Mouse (Mus musculus) telencephalon, adult 2 months (tissue): Measurements from ENCODE around the gene Tulp1.
"Not testable (repeated sequence)": the region's sequence is repeated elsewhere in the genome, so short reads cannot be mapped to it uniquely, and the experiment has no call there.

Source experiments
- DNase-seq: peaks from one replicate; pipeline ENCODE4 v3.0.0-alpha.2; 2011; ENCODE audit warnings: low read depth, low spot score

Gene Tulp1

DNA sequence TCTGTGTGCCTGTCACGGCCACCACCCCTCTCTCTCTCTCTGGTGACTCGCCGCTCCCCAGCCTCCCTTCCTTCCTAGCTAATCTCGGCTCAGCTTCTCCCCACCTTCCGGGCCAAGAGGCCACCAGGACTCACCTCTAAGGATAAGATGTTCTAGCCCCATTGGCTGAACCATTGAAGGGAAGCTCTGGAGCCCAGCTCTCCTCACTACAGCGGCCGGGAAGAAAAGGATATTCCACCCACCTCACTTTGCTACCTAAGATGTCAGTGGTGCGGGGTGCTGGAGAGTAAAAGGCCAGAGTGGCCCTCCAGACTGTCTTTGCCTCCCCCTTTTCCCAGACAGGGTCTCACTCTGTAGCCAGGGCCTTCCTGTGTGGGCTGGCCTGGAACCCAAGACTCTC lies at the start of gene Tulp1:
Gene Tulp1, minus strand, starts transcription at position 101 of the 400 bp plus-strand sequence.
- DNase-seq: no peak

GRCm38 (mm10) chr17:28411381-28411960 lies 46.4 kb upstream of the Tulp1 start:
- DNase-seq: no peak

GRCm38 (mm10) chr17:28410731-28411130 lies 45.7 kb upstream of the Tulp1 start:
- no peak for DNase-seq

GRCm38 (mm10) chr17:28408251-28408918 lies 43.4 kb upstream of the Tulp1 start:
- DNase-seq: no peak

- DNase-seq: peak; percentile 59
Observed at GRCm38 (mm10) chr17:28407418-28408250, 42.6 kb upstream of the Tulp1 start.

- DNase-seq: peak; percentile 64
Observed at GRCm38 (mm10) chr17:28406471-28406870, 41.4 kb upstream of the Tulp1 start.

DNA sequence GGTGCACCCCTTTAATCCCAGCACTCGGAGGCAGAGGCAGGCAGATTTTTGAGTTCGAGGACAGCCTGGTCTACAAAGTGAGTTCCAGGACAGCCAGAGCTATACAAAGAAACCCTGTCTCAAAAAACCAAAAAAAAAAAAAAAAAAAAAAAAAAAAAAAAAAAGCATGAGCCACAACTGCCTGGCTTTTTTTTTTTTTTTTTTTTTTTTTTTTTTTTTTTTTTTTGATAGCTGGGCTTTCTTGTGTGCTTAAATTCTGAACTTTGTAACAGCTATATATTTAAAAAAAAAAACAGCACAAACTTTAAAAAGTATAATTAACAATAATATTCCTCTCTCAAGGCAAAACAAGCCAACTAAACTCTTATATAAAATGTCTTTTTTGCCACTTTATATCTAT lies 39.7 kb upstream of the Tulp1 start:
- DNase-seq: not testable (repeated sequence)

DNA sequence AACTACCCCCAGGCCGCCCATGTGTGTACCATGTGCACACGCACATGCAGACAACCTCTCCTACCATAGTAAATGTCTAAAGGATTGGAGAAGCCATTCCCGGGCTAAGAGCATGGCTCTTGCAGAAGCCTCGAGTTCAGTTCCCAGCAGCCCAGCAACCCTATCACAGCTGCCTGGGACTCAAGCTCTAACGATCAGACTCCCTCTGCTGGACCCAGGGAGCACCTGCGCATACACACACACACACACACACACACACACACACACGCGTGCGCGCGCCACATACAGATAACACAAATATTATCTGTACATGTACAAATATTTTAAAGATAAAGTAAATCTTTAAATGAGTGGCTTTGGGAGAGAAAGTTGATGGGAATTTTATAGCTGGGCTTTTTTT lies 39.3 kb upstream of the Tulp1 start:
- no peak for DNase-seq

- no peak for DNase-seq
Observed at GRCm38 (mm10) chr17:28394994-28395393, 30.0 kb upstream of the Tulp1 start.

DNA sequence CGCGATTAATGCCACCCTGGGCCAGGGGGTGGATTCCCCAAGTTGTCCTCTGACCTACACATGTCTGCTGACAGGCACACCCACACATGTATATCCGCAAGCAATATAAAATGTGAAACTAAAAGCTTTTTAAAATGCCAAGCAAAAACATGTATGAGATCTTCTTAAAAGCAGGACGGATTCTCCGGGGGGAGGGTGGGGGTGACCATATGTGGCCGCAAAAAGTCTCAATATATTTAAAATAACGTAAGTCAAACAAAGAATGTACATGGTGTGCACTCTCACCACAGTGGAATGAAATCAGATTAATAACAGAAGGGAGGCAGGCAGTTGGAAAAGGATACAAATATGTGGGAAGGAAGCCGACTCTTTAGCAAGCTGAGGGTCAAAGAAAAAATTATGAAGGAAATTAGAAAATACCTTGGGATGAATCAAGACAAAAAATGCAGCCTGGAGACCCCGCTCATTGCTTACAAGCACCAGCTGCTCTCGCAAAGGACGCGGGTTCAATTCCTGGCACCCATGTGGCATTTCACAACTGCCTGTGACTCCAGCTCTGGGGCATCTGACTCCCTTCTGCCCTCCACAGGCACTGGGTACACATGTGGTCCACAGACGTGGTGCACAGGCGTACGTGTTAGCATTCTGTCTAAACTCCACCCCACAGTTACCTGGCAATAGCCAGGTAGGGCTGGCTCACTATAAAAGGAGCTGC lies 29.2 kb upstream of the Tulp1 start:
- DNase-seq: no peak

DNA sequence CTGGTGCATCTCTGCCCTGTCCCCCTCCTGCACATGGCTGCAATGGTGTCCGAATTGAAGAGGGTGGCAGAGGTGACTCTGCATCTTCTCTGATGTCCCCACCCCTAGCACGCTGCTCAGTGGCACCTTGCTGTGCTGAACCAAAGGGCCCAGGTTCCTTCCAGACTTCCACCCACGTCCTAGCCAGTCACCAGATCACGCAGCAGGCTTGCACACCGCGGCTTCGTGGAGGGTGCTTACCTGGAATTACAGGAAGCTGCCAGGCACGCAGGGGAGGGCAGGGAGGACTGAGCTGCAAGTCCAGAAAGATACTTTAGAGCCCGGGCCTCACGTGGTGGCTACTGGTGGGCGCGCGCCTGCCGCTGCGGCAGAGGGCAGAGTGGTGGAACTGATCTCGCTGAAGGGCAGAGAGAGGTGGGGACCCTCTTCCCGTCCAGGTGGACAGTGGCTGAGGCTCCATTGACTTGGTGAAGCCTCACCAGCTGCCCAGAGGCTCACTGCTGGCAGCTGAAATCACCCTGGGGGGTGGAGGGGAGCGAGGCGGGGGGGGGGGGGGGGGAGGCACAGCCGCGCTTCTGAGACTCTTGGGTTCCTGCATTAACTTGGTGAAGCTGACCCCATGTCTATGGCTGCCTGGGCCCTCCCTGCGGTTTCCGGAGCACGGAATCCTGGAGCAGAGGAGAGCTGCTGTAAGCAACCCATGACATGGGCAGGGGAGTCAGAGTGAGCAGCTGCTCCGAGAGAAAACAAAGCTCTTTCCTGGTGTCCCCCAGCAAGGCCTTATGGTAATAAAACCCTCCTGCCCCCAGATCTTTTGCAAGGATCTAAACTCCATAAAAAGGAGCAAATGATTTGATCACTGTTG lies 26.8 kb upstream of the Tulp1 start:
- no peak for DNase-seq

DNA sequence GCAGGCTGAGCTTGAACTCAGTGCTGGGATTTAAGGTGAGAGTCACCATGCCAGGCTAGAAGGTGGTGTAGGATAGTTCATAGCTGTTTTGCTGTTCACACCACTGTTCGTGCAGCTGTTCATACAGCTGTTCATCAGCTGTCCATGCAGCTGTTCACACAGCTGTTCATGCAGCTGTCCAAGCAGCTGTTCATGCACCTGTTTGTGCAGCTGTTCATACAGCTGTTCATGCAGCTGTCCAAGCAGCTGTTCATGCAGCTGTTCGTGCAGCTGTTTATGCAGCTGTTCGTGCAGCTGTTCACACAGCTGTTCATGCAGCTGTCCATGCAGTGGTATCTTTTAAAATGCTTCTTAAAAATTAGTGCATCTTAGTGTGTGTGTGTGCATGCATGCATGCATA lies 23.5 kb upstream of the Tulp1 start:
- DNase-seq: no peak

- DNase-seq: peak; percentile 28
Observed at GRCm38 (mm10) chr17:28386150-28386905, 21.3 kb upstream of the Tulp1 start.

DNA sequence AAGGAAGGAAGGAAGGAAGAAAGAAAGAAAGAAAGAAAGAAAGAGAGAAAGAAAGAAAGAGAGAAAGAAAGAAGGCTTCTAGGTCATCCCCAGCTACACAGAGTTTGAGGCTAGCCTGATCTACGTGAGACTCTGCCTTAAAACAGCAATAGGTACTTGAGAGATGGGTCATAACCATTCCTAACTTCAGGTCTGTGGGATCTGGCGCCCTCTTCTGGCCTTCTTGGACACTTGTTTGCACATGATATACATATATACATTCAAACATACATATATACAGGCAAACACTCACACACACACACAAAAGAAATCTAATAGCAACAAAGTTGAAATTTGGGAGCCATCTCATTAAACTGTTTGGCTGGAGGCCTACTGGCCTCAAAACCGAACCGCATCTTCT lies 19.3 kb upstream of the Tulp1 start:
- no peak for DNase-seq

DNA sequence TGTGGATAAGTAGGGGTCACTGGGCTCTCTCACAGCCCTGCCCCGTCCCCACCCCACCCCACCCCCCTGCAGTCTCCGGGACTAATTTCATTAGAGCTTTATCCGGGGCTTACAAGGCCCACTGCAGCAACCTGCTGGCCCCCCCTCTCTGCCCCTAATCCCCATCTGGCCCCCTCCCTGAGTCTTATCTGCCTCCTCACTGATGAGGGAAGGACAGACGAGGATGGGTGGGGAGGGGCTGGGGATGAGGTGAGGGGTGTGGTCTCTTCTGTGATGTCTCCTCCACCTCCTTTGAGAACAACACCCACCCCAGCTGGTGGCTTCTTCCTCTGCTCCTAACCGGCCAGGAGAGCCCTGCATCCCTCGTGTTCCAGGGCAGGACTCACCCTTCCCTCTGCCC lies 15.2 kb upstream of the Tulp1 start:
- no peak for DNase-seq

DNA sequence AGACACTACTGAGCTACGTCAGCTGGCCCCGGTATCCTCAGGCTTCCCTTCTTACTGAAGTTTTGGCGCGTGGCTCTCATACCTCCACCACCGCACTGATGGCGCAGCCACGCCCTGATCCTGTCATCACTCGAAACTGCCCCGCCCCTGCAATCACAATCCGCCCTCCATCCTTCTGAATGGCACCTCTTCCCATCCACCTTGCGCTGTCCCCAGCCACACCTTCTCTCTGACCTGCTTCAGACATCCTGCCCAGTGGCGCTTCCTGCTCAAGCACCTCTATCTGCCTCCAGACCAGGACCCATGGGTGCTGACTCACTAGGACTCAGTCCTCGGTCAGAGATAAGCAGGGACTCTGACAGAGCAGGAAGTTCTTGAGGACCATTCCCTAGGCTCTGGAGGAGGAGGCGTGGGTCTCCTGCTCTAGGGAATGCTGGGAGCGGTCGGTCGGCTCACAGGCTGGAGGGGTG lies 10.6 kb upstream of the Tulp1 start:
- DNase-seq: no peak

- DNase-seq: no peak
Observed at GRCm38 (mm10) chr17:28374494-28374893, 9.5 kb upstream of the Tulp1 start.

- DNase-seq: no peak
Observed at GRCm38 (mm10) chr17:28373821-28374220, 8.8 kb upstream of the Tulp1 start.

- no peak for DNase-seq
Observed at GRCm38 (mm10) chr17:28371941-28372340, 6.9 kb upstream of the Tulp1 start.

DNA sequence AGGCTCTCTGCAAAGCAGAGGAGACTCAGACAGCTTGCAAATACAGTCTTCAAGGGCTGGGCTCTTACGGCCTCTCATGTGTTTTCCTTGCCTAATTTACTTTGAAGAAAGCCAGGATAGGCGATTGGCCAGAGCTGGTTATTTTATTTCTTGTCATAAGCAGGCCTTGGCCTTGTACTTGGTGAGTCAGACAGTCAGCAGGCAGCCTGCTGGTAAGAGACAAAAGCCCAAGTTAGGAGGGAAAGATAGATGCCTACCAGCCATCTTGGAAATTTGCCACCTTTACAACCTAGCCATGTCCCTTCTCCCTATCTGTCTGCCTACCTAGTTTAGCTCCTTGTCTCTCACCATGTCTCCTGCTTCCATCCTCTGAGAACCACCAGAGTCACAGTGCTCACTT lies 6.3 kb upstream of the Tulp1 start:
- DNase-seq: no peak
